Mouse (Mus musculus) G1E (cell line): ENCODE measurements around the gene Ebf1.

Source experiments
- CTCF ChIP-seq: IDR thresholded peaks from 2 replicates; pipeline ENCODE4 v1.5.1; 2012; ENCODE audit warnings: low read depth, low read length, inconsistent platforms, mixed read lengths
- GATA1 ChIP-seq: IDR thresholded peaks from 2 replicates; pipeline ENCODE4 v1.6.1; 2012; ENCODE audit warnings: borderline replicate concordance, low read length, inconsistent platforms, mixed read lengths
- TAL1 ChIP-seq: conservative IDR thresholded peaks from 2 replicates; pipeline ENCODE4 v1.6.1; 2012; ENCODE audit warnings: low read depth, low read length, inconsistent platforms, mixed read lengths

GRCm38 (mm10) chr11:45007311-45007710 lies 390.2 kb downstream of the Ebf1 start:
- no peak for TF ChIP-seq CTCF
- no peak for TF ChIP-seq TAL1
- no peak for TF ChIP-seq GATA1
